Mouse (Mus musculus) bone marrow, adult 2 months (tissue): ENCODE measurements around the gene Far2.

ENCODE experiments used
- CTCF ChIP-seq: fragments of 200-500 bp; IDR thresholded peaks from 2 replicates; pipeline ENCODE4 v1.5.1; 2011; ENCODE audit warnings: low read length, control low read depth; ENCODE audit not compliant: control insufficient read depth, insufficient read depth
- POLR2A ChIP-seq: fragments of 200-500 bp; IDR thresholded peaks from 2 replicates; pipeline ENCODE4 v1.6.1; 2011; ENCODE audit warnings: low read depth, mild to moderate bottlenecking, control low read depth, low read length, borderline replicate concordance; ENCODE audit not compliant: control insufficient read depth

DNA sequence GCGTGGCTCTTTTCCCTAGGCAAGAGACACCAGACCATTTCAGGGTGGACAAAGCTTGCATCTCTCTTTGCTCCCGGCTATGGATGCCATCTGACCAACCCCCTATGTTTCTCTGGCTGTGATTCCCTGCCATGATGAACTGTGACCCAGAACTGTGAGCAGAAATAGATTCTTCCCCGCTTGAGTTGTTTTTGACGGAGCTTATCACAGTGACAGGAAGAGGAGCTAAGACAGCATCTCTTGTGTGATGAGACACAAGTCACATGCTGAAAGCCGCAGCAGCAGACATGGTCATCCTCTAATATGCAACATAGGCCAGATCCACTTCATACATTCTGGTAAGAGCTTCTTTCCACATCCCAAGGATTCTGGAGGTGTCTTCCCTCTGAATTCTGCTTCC is 69.3 kb downstream of the Far2 start:
- TF ChIP-seq CTCF: no peak
- no peak for TF ChIP-seq POLR2A
